Mouse (Mus musculus): ENCODE measurements around the gene Nova1. TPM values are rescaled to one million over a fixed set of nuclear protein-coding genes. Genes with fewer than 3 reads are reported as not detected.

Gene Nova1
- polyA plus RNA-seq, 1 experiment from 2014 or later: 51.1 TPM

DNA sequence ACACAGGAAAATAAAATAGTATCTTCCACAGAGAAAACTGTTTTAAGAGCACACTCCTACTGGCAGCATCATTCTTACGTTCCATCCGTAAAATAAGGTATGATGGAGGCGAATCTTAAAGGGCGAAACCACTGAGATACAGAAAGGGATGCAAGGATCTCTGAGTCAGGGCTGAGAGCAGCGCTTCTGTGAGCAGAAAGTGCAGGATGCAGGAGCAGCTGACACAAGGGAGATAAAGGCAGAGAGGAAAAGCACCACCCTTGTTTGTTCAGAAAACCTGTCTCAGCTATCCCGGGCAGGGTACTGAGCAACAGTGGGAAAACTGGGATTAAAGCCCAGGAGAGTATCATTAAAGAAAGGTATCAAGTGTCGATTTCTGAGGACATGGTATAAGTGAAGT is 59.3 kb downstream of the Nova1 start:
- Histone ChIP-seq H3K9ac (replicated peaks) (no peak overlapping the region), H3K4me2 (replicated peaks) (no peak overlapping the region), H3K4me3 (no peak overlapping the region), H3K4me1 (peaks cover 5% of the 10 kb centered on the region), H3K27me3 (no peaks in the 10 kb centered on the region), H3K27ac (replicated peaks) (no peak overlapping the region), H3K36me3 (no peaks in the 10 kb centered on the region), H3K9me3 (no peaks in the 10 kb centered on the region)
- WGBS: 67% methylated on average over 7 of the region's 7 CpGs
- ATAC-seq (ENCODE audit: low FRiP score, low read depth): no peak

DNA sequence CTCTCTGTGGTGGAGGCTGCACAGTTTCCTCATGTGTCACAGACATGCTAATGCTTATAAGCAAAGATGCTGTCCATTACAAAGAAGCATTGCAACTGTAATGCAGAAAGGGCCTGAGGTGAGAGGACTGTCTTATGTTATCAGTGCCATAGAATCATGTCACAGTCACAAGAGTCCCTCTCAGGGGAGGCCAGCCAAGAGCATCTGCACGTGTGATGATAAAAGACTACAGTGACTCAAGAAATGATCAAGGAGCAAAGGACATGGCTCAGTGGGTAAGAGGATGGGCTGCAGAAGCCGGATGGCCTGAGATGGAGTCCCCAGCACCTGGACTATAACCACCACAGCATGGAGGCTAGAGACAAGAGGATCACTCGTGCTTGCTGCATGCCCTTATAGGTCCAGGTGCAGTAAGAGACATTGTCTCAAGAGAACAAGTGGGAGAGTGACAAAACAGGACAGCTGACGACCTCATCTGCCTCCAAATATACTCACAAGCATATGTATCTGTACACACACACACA is 64.3 kb downstream of the Nova1 start:
- Histone ChIP-seq H3K4me1 (peaks cover 10% of the 10 kb centered on the region), H3K27me3 (no peaks in the 10 kb centered on the region), H3K9ac (replicated peaks) (no peak overlapping the region), H3K4me3 (no peak overlapping the region), H3K27ac (replicated peaks) (0 out of 2 replicates have a peak overlapping the region, but pooled peaks have one; percentile 7), H3K9me3 (no peaks in the 10 kb centered on the region), H3K36me3 (no peaks in the 10 kb centered on the region), H3K4me2 (replicated peaks) (no peak overlapping the region)
- 62% methylated on average over 4 of the region's 4 CpGs for WGBS
- peak; percentile 38; the same call in 1 of the 2 replicates for ATAC-seq (ENCODE audit: low FRiP score, low read depth)

DNA sequence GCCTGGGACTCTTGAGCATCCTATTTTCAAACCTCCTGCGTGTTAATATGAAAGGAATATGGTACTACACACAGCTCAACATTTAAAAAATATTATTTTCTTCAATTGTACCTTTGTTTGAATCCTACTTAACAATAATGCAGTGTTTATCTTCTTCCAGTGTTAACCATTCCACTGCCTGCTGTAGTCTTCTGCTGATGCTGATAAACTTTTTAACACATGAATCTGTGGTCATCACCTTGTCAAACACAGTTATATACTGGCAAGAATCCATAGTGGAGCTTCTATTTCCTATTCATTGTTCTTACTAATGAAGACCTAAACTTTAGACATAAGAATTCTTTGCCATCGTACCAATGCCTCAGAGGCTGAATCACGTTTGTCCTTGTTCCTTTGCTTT is 65.6 kb downstream of the Nova1 start:
- Histone ChIP-seq H3K27me3 (no peaks in the 10 kb centered on the region), H3K27ac (replicated peaks) (no peak overlapping the region), H3K4me1 (peaks cover 10% of the 10 kb centered on the region), H3K4me3 (no peak overlapping the region), H3K4me2 (replicated peaks) (no peak overlapping the region), H3K9ac (replicated peaks) (no peak overlapping the region), H3K36me3 (no peaks in the 10 kb centered on the region), H3K9me3 (no peaks in the 10 kb centered on the region)
- 66% methylated on average over 3 of the region's 3 CpGs for WGBS
- ATAC-seq (ENCODE audit: low FRiP score, low read depth): no peak

DNA sequence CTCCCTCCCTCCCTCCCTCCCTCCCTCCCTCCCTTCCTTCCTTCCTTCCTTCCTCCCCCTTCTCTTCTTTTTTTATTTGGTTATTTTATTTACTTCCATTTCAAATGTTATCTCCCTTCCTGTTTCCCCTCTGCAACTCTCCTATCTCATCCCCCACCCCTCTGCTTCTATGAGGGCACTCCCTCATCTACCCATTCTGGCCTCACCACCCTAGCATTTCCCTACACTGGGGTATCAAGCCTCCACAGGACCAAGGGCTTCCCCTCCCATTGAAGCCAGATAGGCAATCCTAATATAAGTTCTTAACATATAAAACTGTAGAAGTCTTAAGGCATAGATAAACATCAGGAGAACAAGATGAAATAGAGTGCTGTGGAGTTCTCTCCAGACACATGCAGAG is 85.5 kb downstream of the Nova1 start:
- no peaks in the 10 kb centered on the region for H3K27me3 ChIP-seq
- H3K9me3 ChIP-seq: no peaks in the 10 kb centered on the region
- no peak overlapping the region for H3K27ac ChIP-seq (replicated peaks)
- ATAC-seq (ENCODE audit: low FRiP score, low read depth): no peak
- no peak overlapping the region for H3K9ac ChIP-seq (replicated peaks)
- no peaks in the 10 kb centered on the region for H3K36me3 ChIP-seq
- H3K4me2 ChIP-seq (replicated peaks): no peak overlapping the region
- H3K4me1 ChIP-seq: no peaks in the 10 kb centered on the region
- H3K4me3 ChIP-seq: no peak overlapping the region

DNA sequence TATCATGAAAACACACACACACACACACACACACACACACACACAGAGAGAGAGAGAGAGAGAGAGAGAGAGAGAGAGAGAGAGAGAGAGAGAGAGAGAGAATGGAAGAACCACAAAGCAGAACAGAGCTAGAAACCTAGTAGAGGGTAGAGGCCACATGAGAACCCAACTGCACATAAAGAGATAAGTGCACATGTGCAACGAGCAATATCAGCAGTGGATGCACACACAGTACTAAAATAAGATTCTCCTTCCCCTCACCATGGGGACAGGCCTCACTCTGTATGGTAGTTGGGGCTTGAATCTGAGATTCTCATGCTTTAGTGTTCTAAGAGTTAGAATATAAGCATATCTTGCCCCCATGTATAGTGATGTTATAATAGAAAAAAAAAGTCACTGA is 86.8 kb downstream of the Nova1 start:
- Histone ChIP-seq H3K9me3 (no peaks in the 10 kb centered on the region), H3K4me3 (no peak overlapping the region), H3K36me3 (no peaks in the 10 kb centered on the region), H3K9ac (replicated peaks) (no peak overlapping the region), H3K27me3 (no peaks in the 10 kb centered on the region), H3K27ac (replicated peaks) (no peak overlapping the region), H3K4me1 (no peaks in the 10 kb centered on the region), H3K4me2 (replicated peaks) (no peak overlapping the region)
- WGBS: 63% methylated on average over 1 of the region's 1 CpGs
- ATAC-seq (ENCODE audit: low FRiP score, low read depth): no peak

DNA sequence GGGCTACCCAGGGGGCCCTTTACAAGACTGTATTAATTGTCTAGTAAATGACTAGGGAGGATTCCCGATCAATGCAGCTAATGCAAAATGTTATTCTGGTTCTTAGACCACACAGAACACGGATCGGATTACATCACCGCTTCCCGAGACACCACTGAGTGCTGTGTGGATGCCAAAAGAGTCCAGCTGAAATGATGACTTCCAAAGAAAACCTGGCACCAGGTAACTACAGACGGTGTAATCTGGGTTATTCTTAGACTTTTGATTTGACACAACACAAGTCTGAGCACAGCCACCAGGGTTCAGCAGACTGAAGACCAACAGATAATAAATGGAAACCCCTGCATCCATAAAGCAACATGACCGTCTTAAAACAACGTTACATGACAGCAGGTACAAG is 96.8 kb downstream of the Nova1 start:
- WGBS: 57% methylated on average over 8 of the region's 8 CpGs
- Histone ChIP-seq H3K27me3 (no peaks in the 10 kb centered on the region), H3K9me3 (no peaks in the 10 kb centered on the region), H3K27ac (replicated peaks) (no peak overlapping the region), H3K4me3 (no peak overlapping the region), H3K4me2 (replicated peaks) (no peak overlapping the region), H3K36me3 (no peaks in the 10 kb centered on the region), H3K4me1 (peaks cover 5% of the 10 kb centered on the region), H3K9ac (replicated peaks) (no peak overlapping the region)
- ATAC-seq (ENCODE audit: low FRiP score, low read depth): peak; percentile 16; the same call in 1 of the 2 replicates

DNA sequence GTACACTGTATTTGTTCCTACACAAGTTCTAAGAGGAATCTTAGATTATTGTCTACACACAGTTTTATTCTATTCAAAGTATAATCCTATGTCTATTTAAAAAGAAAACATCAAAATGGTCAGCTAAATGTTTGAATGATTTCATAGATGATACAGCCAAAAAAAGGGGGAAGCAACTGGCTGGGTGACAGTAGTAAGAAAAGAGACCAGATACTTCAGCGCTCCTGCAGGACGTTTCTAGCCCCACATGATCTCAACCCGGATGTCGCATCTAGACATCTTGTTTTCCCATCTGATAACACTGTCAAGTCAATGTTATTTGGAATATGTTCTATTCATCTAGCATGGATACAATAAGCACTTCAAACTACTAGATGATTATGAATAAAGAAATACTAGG is 99.7 kb downstream of the Nova1 start:
- no peak for ATAC-seq (ENCODE audit: low FRiP score, low read depth)
- Histone ChIP-seq H3K36me3 (no peaks in the 10 kb centered on the region), H3K4me1 (peaks cover 5% of the 10 kb centered on the region), H3K9ac (replicated peaks) (no peak overlapping the region), H3K9me3 (no peaks in the 10 kb centered on the region), H3K4me3 (no peak overlapping the region), H3K27ac (replicated peaks) (no peak overlapping the region), H3K4me2 (replicated peaks) (no peak overlapping the region), H3K27me3 (no peaks in the 10 kb centered on the region)
- 93% methylated on average over 4 of the region's 4 CpGs for WGBS

DNA sequence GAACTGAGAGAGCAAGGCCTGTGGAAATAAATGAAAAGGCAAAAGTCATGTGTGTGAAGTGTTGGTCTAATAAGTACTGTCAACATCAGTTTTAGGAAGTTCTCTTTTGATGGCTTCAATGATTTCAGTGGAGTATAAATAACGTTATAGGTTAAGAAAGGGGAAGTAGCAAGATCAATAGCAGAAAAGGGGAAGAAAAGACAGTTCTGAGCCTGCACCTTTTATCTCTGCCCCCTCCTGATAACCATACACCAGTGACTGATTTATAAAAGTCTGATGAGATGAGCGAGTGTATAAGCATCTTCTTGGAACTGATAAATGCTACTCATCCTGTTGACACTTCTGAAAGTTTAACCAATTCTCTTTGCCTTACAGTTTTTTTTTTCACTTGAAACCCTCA is 108.6 kb downstream of the Nova1 start:
- WGBS: 85% methylated on average over 2 of the region's 2 CpGs
- H3K4me3 ChIP-seq: no peak overlapping the region
- H3K9me3 ChIP-seq: no peaks in the 10 kb centered on the region
- no peak for ATAC-seq (ENCODE audit: low FRiP score, low read depth)
- peaks cover 19% of the 10 kb centered on the region for H3K36me3 ChIP-seq
- no peak overlapping the region for H3K9ac ChIP-seq (replicated peaks)
- H3K4me1 ChIP-seq: no peaks in the 10 kb centered on the region
- no peak overlapping the region for H3K27ac ChIP-seq (replicated peaks)
- no peaks in the 10 kb centered on the region for H3K27me3 ChIP-seq
- H3K4me2 ChIP-seq (replicated peaks): no peak overlapping the region

DNA sequence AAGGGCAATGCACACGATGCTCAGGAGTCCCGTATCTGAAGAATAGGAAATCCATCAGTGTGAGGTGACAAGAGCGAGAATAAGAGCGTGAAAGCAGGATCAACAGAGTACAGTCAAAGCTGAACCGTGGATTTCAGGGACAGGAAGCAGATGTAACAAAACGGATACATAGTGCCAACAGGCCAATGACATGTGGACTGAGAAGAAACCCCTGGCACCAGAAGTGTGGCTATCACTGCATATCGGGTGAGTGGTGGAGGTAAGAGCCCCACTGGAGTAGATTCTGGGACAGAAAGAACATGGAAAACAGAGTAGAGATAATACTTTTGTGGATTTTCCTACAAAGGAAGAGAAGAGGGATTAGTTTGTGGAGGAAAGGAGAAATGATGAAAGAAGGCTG is 109.3 kb downstream of the Nova1 start:
- WGBS: 95% methylated on average over 7 of the region's 7 CpGs
- Histone ChIP-seq H3K27me3 (no peaks in the 10 kb centered on the region), H3K9me3 (no peaks in the 10 kb centered on the region), H3K27ac (replicated peaks) (no peak overlapping the region), H3K9ac (replicated peaks) (no peak overlapping the region), H3K4me1 (no peaks in the 10 kb centered on the region), H3K4me2 (replicated peaks) (no peak overlapping the region), H3K4me3 (no peak overlapping the region), H3K36me3 (peaks cover 19% of the 10 kb centered on the region)
- ATAC-seq (ENCODE audit: low FRiP score, low read depth): no peak

DNA sequence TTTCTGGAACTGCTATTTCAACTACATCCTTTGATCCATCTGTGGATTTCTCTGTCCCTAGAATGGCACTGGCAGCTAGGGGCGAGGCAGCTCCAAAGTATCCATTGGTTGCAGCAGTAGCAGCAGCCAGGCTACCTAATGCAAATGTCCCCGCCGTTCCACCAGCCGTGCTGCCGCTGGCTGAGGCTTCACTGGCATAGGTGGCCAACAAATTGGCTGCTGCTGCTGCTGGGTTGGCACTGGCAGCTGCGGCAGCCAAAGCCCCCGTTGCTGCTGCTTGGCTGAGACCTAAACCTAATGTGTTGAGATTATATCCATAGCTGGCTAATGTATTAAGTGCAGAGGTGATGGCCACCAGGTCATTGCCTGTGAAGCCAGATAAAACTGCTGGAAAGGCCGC is 118.5 kb downstream of the Nova1 start:
- Histone ChIP-seq H3K36me3 (peaks cover 7% of the 10 kb centered on the region; the same call in 1 of the 2 replicates), H3K27ac (replicated peaks) (no peak overlapping the region), H3K9ac (replicated peaks) (no peak overlapping the region), H3K4me2 (replicated peaks) (no peak overlapping the region), H3K4me3 (no peak overlapping the region), H3K27me3 (no peaks in the 10 kb centered on the region), H3K4me1 (peaks cover 4% of the 10 kb centered on the region; the same call in 1 of the 2 replicates), H3K9me3 (no peaks in the 10 kb centered on the region)
- WGBS: 86% methylated on average over 8 of the region's 8 CpGs
- ATAC-seq (ENCODE audit: low FRiP score, low read depth): no peak

DNA sequence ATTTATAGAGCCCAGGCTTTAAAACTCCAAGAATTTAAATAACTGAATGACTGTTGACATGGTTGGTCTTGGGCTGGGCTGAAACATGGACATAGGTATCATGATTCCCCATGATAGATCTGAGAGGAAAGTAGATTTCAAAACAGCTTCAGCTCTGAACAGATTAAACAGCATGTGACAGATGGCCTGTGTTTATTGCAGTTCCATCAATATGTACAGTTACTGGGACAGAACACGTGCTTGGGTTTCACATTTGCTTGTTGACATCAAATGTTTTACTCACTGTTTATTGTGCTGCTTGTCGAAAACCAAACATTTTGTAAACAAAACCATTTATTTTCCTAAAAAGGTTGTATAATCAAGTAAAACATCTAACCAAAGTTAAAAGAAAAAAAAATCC is 142.4 kb downstream of the Nova1 start:
- H3K27me3 ChIP-seq: no peaks in the 10 kb centered on the region
- no peak overlapping the region for H3K9ac ChIP-seq (replicated peaks)
- H3K4me3 ChIP-seq: no peak overlapping the region
- 81% methylated on average over 2 of the region's 2 CpGs for WGBS
- no peak overlapping the region for H3K27ac ChIP-seq (replicated peaks)
- no peak overlapping the region for H3K4me2 ChIP-seq (replicated peaks)
- H3K36me3 ChIP-seq: no peaks in the 10 kb centered on the region
- H3K9me3 ChIP-seq: no peaks in the 10 kb centered on the region
- H3K4me1 ChIP-seq: no peaks in the 10 kb centered on the region
- no peak for ATAC-seq (ENCODE audit: low FRiP score, low read depth)

DNA sequence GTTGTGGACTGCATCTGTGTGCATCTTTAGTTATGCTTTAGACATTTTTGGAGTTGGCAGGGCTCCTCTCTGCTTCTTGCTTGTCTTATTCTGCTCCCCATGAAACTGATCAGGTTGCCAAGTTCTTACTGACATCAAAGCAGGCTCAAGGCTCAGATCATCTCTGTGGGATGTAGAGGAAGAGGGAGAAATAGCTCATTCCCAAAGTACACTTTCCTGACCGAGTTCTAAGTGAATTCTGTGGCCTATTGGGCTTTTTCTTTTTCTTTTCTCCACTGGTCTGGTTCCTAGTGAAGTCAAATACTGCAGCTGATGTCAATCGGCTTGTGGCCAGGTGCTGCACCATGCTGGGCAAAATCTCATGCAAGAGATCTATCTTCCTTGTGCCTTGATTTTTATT is 152.0 kb downstream of the Nova1 start:
- ATAC-seq (ENCODE audit: low FRiP score, low read depth): no peak
- Histone ChIP-seq H3K36me3 (no peaks in the 10 kb centered on the region), H3K4me3 (no peak overlapping the region), H3K9ac (replicated peaks) (no peak overlapping the region), H3K27me3 (no peaks in the 10 kb centered on the region), H3K27ac (replicated peaks) (no peak overlapping the region), H3K4me1 (no peaks in the 10 kb centered on the region), H3K9me3 (no peaks in the 10 kb centered on the region), H3K4me2 (replicated peaks) (no peak overlapping the region)
- WGBS: 63% methylated on average over 2 of the region's 2 CpGs

DNA sequence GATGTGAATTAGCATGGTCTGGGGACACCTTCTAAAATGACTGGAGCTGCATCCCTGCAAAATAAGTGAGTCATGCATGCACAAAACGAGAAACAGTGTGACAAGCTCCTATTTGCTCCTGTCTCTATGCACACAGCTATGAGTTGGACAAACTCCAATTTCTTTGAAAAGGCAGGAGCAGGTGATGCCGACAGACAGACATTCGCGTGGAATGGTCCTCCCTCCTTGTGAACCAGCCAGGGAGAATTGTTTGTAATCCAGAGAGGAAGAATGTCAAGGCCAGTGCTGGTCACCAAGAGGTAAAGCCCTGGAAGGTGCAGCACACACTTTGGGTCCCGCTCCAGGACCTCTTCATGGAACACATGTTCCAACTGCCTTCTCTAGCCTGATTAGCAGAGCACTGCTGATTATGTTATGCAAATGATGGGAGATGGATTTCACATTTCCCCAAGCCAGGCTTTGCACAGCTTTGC is 172.6 kb downstream of the Nova1 start:
- H3K4me2 ChIP-seq (replicated peaks): no peak overlapping the region
- WGBS: 65% methylated on average over 5 of the region's 5 CpGs
- peak; percentile 74 for ATAC-seq (ENCODE audit: low FRiP score, low read depth)
- H3K4me3 ChIP-seq: no peak overlapping the region
- H3K9ac ChIP-seq (replicated peaks): no peak overlapping the region
- no peaks in the 10 kb centered on the region for H3K27me3 ChIP-seq
- H3K9me3 ChIP-seq: no peaks in the 10 kb centered on the region
- peak overlapping the region; percentile 78 for H3K27ac ChIP-seq (replicated peaks)
- peaks cover 10% of the 10 kb centered on the region for H3K4me1 ChIP-seq
- H3K36me3 ChIP-seq: no peaks in the 10 kb centered on the region

Measured in midbrain, embryonic 12.5 days (tissue).